Comparison of ENCODE assay signal across 8 mouse cellular contexts in the genomic region with DNA sequence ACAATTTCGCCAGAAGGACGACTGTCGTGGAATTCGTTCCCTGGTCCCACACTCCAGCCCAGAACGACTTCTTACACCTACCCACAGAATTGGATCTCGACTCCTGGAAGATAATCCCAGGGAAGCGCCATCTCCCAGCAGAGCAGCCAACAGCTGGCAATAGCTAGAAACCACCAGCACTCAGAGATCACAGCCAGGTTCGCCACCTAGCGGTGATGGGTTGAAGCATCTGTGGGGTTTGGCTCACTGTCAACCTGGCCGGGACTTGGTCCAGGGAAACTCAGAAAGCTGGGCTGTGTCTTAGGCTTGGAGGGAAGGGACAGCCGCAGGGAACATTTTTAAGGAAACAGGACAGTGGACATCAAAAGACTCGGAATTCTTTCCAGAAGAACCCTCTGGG. TPM values are rescaled to one million over a fixed set of nuclear protein-coding genes. Genes with fewer than 3 reads are reported as not detected.
A peak's percentile ranks its signal among the peaks of the same experiment; 100 is the strongest.
DNase-seq lines count a peak whose midpoint lies in the region; ATAC-seq and TF ChIP-seq lines count a peak whose summit lies in the region.

No protein-coding gene starts in this region.

- no peaks in the 10 kb centered on the region for H3K27me3 ChIP-seq in Patski
- H3K27me3 ChIP-seq in hindbrain, embryonic 14.5 days (ENCODE audit: control insufficient read depth, insufficient read depth, low read length), result no peaks in the 10 kb centered on the region

- ATAC-seq in Patski, result peak; percentile 62
- peak; percentile 83 for ATAC-seq in hindbrain, embryonic 14.5 days (ENCODE audit: low FRiP score)

- no peak overlapping the region for H3K27ac ChIP-seq in hindbrain, embryonic 14.5 days

- in situ Hi-C loops in Patski (cut with MboI; ENCODE audit: low pct_unique_long_range_greater_than_20kb), result loop anchor here (5.0 to 10.0 kb wide), 3 partner anchors 88 to 1088 kb away; a partner anchor contains a TSS

- WGBS in hindbrain, embryonic 14.5 days, result 4% methylated on average over 12 of the region's 12 CpGs

- peak overlapping the region; percentile 37 for H3K4me2 ChIP-seq in hindbrain, embryonic 14.5 days (replicated peaks)

- H3K4me3 ChIP-seq in hindbrain, embryonic 14.5 days (replicated peaks; ENCODE audit: low read length), result peak overlapping the region; percentile 13

- peak; percentile 62 for DNase-seq in Patski (ENCODE audit: low read depth, low spot score)
- peak; percentile 99 for DNase-seq in cerebellum, postnatal 14 days
- peak; percentile 95 to 97 for DNase-seq in frontal cortex, postnatal 25 days (ENCODE audit: low spot score in 2 of 2)
- DNase-seq in hindbrain, embryonic 14.5 days (ENCODE audit: low spot score), result peak; percentile 90
- DNase-seq in layer of hippocampus, postnatal 36 days, result peak; percentile 93 to 96
- peak; percentile 88 for DNase-seq in lung, postnatal 25 days (ENCODE audit: low spot score)
- peak; percentile 97 for DNase-seq in retina, embryonic 14.5 days (ENCODE audit: low spot score)
- DNase-seq in thymus, postnatal 36 days, result peak; percentile 70 to 74

- no peaks in the 10 kb centered on the region for H3K9me3 ChIP-seq in hindbrain, embryonic 14.5 days (ENCODE audit: control insufficient read depth, low read length)

- POLR2A ChIA-PET in Patski (lab: Charles Lee), result interaction anchor here (1.0 kb wide), 1 partner anchor 32 kb away, joined by 3 read pairs; no protein-coding TSS in a partner anchor

- H3K36me3 ChIP-seq in hindbrain, embryonic 14.5 days (replicated peaks; ENCODE audit: control insufficient read depth, insufficient read depth), result no peaks in the 10 kb centered on the region

- H3K4me1 ChIP-seq in hindbrain, embryonic 14.5 days (replicated peaks; ENCODE audit: control insufficient read depth, insufficient read depth, low read length), result no peaks in the 10 kb centered on the region

- TF ChIP-seq CTCF in Patski (IDR thresholded peaks at IDR 0.05), result peak; percentile 99

- CTCF ChIA-PET in Patski (lab: Charles Lee), result interaction anchor here (0.7 to 3.5 kb wide), 13 partner anchors 9 to 245 kb away, joined by 3 to 49 read pairs (median 4); no protein-coding TSS in a partner anchor

- H3K9ac ChIP-seq in hindbrain, embryonic 14.5 days, result no peak overlapping the region

RNA-seq across cellular contexts. Expression of a gene that starts 19.3 kb away (rescaled TPM):
- polyA plus RNA-seq in Patski (2021), result 2.3 TPM
- 2.6 and 3.8 TPM in 2 replicates for polyA plus RNA-seq in hindbrain, embryonic 14.5 days (2014; fragmentation: Nextera tagmentation; extraction: Ambion mirVana)
- total RNA-seq in layer of hippocampus, postnatal 36 days (2021), result 1 to 10 TPM; 5.5 to 7.8 TPM

RNA-seq across cellular contexts. Expression of a gene that starts 32.9 kb away (rescaled TPM):
- 251 TPM for polyA plus RNA-seq in Patski (2021)
- 504 and 543 TPM in 2 replicates for polyA plus RNA-seq in hindbrain, embryonic 14.5 days (2014; fragmentation: Nextera tagmentation; extraction: Ambion mirVana)
- total RNA-seq in layer of hippocampus, postnatal 36 days (2021), result 100 to 1,000 TPM; 230 to 261 TPM
